Mouse (Mus musculus): Measurements from ENCODE around the gene Galr2. TPM values are rescaled to one million over a fixed set of nuclear protein-coding genes. Genes with fewer than 3 reads are reported as not detected.

The Galr2 gene
- total RNA-seq, 2 experiments from 2014 or later = not detected

Other genes with a start within 250 kb of the Galr2 start
- gene Unc13d, start 203.0 kb upstream of the Galr2 start, total RNA-seq (2021) = under 1 TPM; 0.41 to 0.42 TPM
- gene Wbp2, start 193.9 kb upstream of the Galr2 start, total RNA-seq (2021) = 100 to 1,000 TPM in 1 of 2 experiments, 10 to 100 TPM in 1; 97.0 to 106 TPM
- gene Trim47, start 153.7 kb upstream of the Galr2 start, total RNA-seq (2021) = 10 to 100 TPM; 25.2 to 34.2 TPM
- 1 to 10 TPM; 7.4 to 7.6 TPM for gene Trim65, start 149.8 kb upstream of the Galr2 start, total RNA-seq (2021)
- 10 to 100 TPM; 62.9 to 63.4 TPM for gene Mrpl38, start 142.1 kb upstream of the Galr2 start, total RNA-seq (2021)
- 10 to 100 TPM; 13.2 to 16.2 TPM for gene Fbf1, start 112.8 kb upstream of the Galr2 start, total RNA-seq (2021)
- gene Ten1, start 82.1 kb upstream of the Galr2 start, total RNA-seq (2021) = 10 to 100 TPM; 10.5 to 20.1 TPM
- gene Acox1, start 81.9 kb upstream of the Galr2 start, total RNA-seq (2021) = 100 to 1,000 TPM; 160 to 173 TPM
- gene Evpl, start 42.9 kb upstream of the Galr2 start, total RNA-seq (2021) = 1 to 10 TPM in 1 of 2 experiments, under 1 TPM in 1; 0.62 to 1.0 TPM
- gene Srp68, start 6.7 kb upstream of the Galr2 start, total RNA-seq (2021) = 10 to 100 TPM; 65.9 to 71.2 TPM
- 10 to 100 TPM; 56.4 to 60.9 TPM for gene Exoc7, start 26.3 kb downstream of the Galr2 start, total RNA-seq (2021)
- gene Foxj1, start 54.5 kb downstream of the Galr2 start, total RNA-seq (2021) = not detected
- 1 to 10 TPM; 5.8 to 6.1 TPM for gene Rnf157, start 132.1 kb downstream of the Galr2 start, total RNA-seq (2021)
- 10 to 100 TPM; 40.4 to 44.9 TPM for gene Ubald2, start 153.2 kb downstream of the Galr2 start, total RNA-seq (2021)
- under 1 TPM in 1 of 2 experiments, not detected in 1; 0.11 TPM for gene Qrich2, start 185.3 kb downstream of the Galr2 start, total RNA-seq (2021)
- 10 to 100 TPM; 30.9 to 34.6 TPM for gene Prpsap1, start 213.3 kb downstream of the Galr2 start, total RNA-seq (2021)
- 1 to 10 TPM; 1.0 to 1.2 TPM for gene Sphk1, start 250.0 kb downstream of the Galr2 start, total RNA-seq (2021)

Measured in heart, postnatal 36 days (tissue).